Mouse (Mus musculus) hindbrain, embryonic 11.5 days (tissue): Measurements from ENCODE around the gene Camk1d. TPM values are rescaled to one million over a fixed set of nuclear protein-coding genes. Genes with fewer than 3 reads are reported as not detected.

ENCODE experiments used
- ATAC-seq: fragments of 200-750 bp; cut with Nextera tagmentation; 2 replicates; pipeline ENCODE4 v1.8.0; 2017; ENCODE audit warnings: mild to moderate bottlenecking, moderate TSS enrichment, moderate library complexity; ENCODE audit not compliant: low FRiP score
- DNase-seq: peaks from one replicate; pipeline ENCODE4 v3.0.0-alpha.2; 2015; ENCODE audit warnings: low spot score
- H3K27ac ChIP-seq: fragments of 300-500 bp; sonication (generic); 2 replicates; pipeline ENCODE4 v1.5.1; 2014; ENCODE audit warnings: mild to moderate bottlenecking, low read depth, low read length
- H3K27me3 ChIP-seq: fragments of 300-500 bp; sonication (generic); 2 replicates; pipeline ENCODE4 v1.6.1; 2014; ENCODE audit warnings: mild to moderate bottlenecking, low read length, moderate library complexity, mixed read lengths; ENCODE audit not compliant: control insufficient read depth, insufficient read depth
- H3K36me3 ChIP-seq: fragments of 300-500 bp; sonication (generic); 2 replicates; pipeline ENCODE4 v1.6.1; 2014; ENCODE audit warnings: mild to moderate bottlenecking, low read length, moderate library complexity, mixed read lengths; ENCODE audit not compliant: control insufficient read depth, insufficient read depth
- H3K4me1 ChIP-seq: fragments of 300-500 bp; sonication (generic); replicated peaks from 2 replicates; pipeline ENCODE4 v1.6.1; 2014; ENCODE audit warnings: low read length, mixed read lengths; ENCODE audit not compliant: control insufficient read depth, insufficient read depth
- H3K4me2 ChIP-seq: fragments of 300-500 bp; sonication (generic); replicated peaks from 2 replicates; pipeline ENCODE4 v1.6.1; 2014; ENCODE audit warnings: mild to moderate bottlenecking, low read depth, low read length
- H3K4me3 ChIP-seq: fragments of 300-500 bp; sonication (generic); 2 replicates; pipeline ENCODE4 v1.5.1; 2014; ENCODE audit warnings: low read depth, low read length
- H3K9ac ChIP-seq: fragments of 300-500 bp; sonication (generic); 2 replicates; pipeline ENCODE4 v1.6.1; 2014; ENCODE audit warnings: low read depth, low read length
- H3K9me3 ChIP-seq: fragments of 300-500 bp; sonication (generic); 2 replicates; pipeline ENCODE4 v1.6.1; 2016; ENCODE audit warnings: low read length; ENCODE audit not compliant: control insufficient read depth
- WGBS: fragments of 180-500 bp; shearing (Covaris S2); extraction: QIAGEN DNeasy Blood & Tissue Kit; methylation state at CpG from one replicate; pipeline ENCODE4 v1.1.7; 2014; 5-methylcytosine and 5-hydroxymethylcytosine counted together
- polyA plus RNA-seq: library from polyadenylated mRNA; unstranded; fragments of >200 nt; fragmentation: Nextera tagmentation; extraction: Ambion mirVana; gene quantifications from 2 replicates; pipeline ENCODE4 v1.2.1, GENCODE M21; 2014

The Camk1d gene
- polyA plus RNA-seq, 1 experiment from 2014 or later: 2.7 TPM

- Histone ChIP-seq H3K9me3 (no peaks in the 10 kb centered on the region), H3K4me3 (no peak overlapping the region), H3K27ac (peak overlapping the region; percentile 11), H3K4me2 (no peak overlapping the region), H3K27me3 (peaks cover 5% of the 10 kb centered on the region), H3K9ac (no peak overlapping the region), H3K4me1 (0 out of 2 replicates have a peak, but pooled peaks cover 3% of the 10 kb centered on the region), H3K36me3 (no peaks in the 10 kb centered on the region)
- WGBS: 64% methylated on average over 8 of the region's 8 CpGs
- ATAC-seq (no peak), DNase-seq (no peak)
These were observed 399.0 kb downstream of the Camk1d start for GRCm38 (mm10) chr2:5315291-5315828.

DNA sequence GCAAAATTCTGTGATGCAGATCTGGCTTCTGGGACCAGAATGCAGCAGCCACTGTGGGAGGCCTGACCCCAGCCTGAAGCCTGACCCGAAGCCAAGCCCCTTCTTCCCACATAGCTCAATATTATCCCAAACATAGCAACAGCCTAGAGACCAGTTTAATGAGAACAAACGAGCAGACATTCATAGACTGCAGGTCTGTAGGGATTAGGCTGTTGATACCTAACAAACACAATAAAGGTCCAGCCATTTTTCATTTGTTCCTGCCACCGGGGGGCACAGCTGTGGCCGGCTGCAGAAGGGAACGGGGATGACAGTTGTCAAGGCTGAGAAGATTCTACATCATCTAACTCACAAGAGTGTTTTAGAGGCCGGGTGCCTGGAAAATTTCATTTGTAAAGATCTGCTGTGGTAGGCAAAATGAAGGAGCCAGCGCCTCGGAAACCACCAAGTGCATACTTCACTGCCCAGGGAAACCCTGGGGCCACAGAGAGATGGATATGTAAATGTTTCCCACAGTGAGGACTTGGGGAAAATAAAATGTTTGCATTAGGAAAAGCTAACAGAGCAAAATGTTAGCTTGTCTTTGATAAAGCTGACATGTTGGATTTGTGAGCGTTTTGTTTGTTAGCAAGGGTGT is 399.7 kb downstream of the Camk1d start:
- Histone ChIP-seq H3K4me3 (no peak overlapping the region), H3K4me1 (0 out of 2 replicates have a peak, but pooled peaks cover 3% of the 10 kb centered on the region), H3K9me3 (no peaks in the 10 kb centered on the region), H3K4me2 (no peak overlapping the region), H3K27me3 (peaks cover 5% of the 10 kb centered on the region), H3K27ac (peak overlapping the region; percentile 11), H3K9ac (no peak overlapping the region), H3K36me3 (no peaks in the 10 kb centered on the region)
- 12% methylated on average over 9 of the region's 9 CpGs for WGBS
- ATAC-seq (peak; percentile 94), DNase-seq (peak; percentile 76)

- WGBS: 81% methylated on average over 3 of the region's 3 CpGs
- no peak overlapping the region for H3K4me3 ChIP-seq
- H3K4me1 ChIP-seq: no peaks in the 10 kb centered on the region
- ATAC-seq (no peak), DNase-seq (no peak)
- no peak overlapping the region for H3K9ac ChIP-seq
- no peaks in the 10 kb centered on the region for H3K9me3 ChIP-seq
- H3K4me2 ChIP-seq: no peak overlapping the region
- H3K36me3 ChIP-seq: no peaks in the 10 kb centered on the region
- H3K27ac ChIP-seq: 0 out of 2 replicates have a peak overlapping the region, but pooled peaks have one; percentile 6
- H3K27me3 ChIP-seq: no peaks in the 10 kb centered on the region
These were observed 409.2 kb downstream of the Camk1d start for GRCm38 (mm10) chr2:5305156-5305555.

DNA sequence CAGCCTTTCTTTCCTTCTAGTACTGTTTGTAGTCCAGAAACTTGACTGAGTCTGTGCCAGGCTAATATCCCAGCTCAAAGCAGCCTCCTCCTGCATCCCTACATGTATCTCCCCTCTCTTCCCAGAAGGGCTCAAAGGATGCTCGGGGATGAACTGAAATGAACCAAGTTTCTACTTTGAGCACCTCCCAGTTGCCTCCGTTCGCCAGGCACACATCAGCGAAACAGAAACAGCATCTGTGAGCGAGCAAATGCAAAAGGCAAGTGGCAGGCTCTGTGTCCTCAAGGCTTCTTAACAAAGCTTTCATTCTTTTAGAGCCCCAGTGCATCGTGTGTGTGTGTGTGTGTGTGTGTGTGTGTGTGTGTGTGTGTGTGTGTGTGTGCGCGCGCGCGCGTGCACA is 409.9 kb downstream of the Camk1d start:
- H3K9ac ChIP-seq: no peak overlapping the region
- H3K4me2 ChIP-seq: no peak overlapping the region
- H3K4me1 ChIP-seq: no peaks in the 10 kb centered on the region
- DNase-seq (no peak), ATAC-seq (no peak)
- no peaks in the 10 kb centered on the region for H3K27me3 ChIP-seq
- no peak overlapping the region for H3K4me3 ChIP-seq
- H3K27ac ChIP-seq: no peak overlapping the region
- H3K9me3 ChIP-seq: no peaks in the 10 kb centered on the region
- H3K36me3 ChIP-seq: no peaks in the 10 kb centered on the region
- 84% methylated on average over 12 of the region's 12 CpGs for WGBS

DNA sequence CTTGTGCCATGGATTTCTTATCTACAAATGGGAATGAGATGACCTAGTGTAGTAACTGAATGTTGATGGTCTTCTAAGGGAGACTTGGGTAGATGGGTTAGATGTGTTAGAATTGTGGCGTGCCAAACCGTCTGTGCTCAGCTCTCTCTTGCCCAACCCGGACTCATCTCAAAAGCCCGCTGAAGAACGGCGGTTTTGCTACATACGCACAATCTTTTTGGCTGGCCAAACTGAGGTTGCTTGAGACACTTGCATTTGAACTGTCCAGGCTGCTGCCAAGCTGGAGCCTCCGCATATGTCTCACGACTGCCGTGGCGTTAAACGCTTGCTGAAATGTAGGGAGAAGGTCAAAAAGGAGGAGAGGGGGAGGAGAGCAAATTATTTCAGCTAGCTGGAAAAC is 413.0 kb downstream of the Camk1d start:
- WGBS: 93% methylated on average over 12 of the region's 12 CpGs

GRCm38 (mm10) chr2:5298071-5298470 is 416.2 kb downstream of the Camk1d start:
- H3K4me1 ChIP-seq: no peaks in the 10 kb centered on the region
- H3K36me3 ChIP-seq: no peaks in the 10 kb centered on the region
- no peak overlapping the region for H3K4me2 ChIP-seq
- WGBS: 90% methylated on average over 10 of the region's 10 CpGs
- H3K27me3 ChIP-seq: no peaks in the 10 kb centered on the region
- no peak overlapping the region for H3K9ac ChIP-seq
- no peaks in the 10 kb centered on the region for H3K9me3 ChIP-seq
- no peak for DNase-seq
- H3K27ac ChIP-seq: no peak overlapping the region
- no peak for ATAC-seq
- no peak overlapping the region for H3K4me3 ChIP-seq

More for the DNA sequence above, 413.0 kb downstream of the Camk1d start:
- Histone ChIP-seq H3K36me3 (no peaks in the 10 kb centered on the region), H3K9ac (no peak overlapping the region), H3K27me3 (no peaks in the 10 kb centered on the region), H3K4me1 (no peaks in the 10 kb centered on the region), H3K4me2 (no peak overlapping the region), H3K27ac (no peak overlapping the region), H3K4me3 (no peak overlapping the region), H3K9me3 (no peaks in the 10 kb centered on the region)
- ATAC-seq (no peak), DNase-seq (no peak)

DNA sequence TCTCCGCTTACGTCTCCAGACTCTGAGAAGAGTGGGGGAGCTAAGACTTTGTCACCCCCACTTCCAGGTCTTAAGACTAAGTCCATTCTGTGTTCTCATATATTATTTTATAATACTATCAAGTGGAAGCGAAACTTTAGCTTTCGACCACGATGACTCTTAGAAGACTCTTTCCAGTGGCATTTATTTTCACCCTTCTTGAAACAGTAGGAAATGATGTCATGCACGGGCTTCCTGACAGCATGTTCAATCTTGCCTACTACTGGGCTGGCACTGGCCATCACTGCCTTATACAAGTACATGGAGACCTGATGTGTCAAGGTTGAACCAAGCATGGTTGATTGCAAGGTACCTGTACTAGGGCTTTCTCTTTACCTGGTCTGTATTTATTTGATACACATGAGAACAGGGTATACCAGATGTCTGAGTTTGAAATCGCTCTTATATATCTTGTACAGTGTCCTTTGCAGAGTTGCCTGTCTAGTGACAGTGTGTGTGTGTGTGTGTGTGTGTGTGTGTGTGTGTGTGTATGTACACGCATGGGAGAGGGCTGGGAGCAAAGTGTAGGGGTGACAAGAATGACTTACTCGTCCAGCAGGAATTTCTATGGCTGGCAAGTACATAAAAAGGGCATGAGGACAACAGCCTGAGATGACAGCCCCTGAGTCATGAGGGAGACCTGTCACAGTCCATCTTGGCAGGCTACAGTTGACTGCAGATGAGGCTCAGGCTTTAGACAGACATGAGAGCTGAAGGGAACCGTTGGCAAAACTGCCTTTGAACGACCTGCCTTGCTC is 417.4 kb downstream of the Camk1d start:
- Histone ChIP-seq H3K27ac (no peak overlapping the region), H3K4me2 (no peak overlapping the region), H3K9ac (no peak overlapping the region), H3K4me1 (no peaks in the 10 kb centered on the region), H3K9me3 (no peaks in the 10 kb centered on the region), H3K36me3 (no peaks in the 10 kb centered on the region), H3K27me3 (no peaks in the 10 kb centered on the region), H3K4me3 (no peak overlapping the region)
- 92% methylated on average over 11 of the region's 11 CpGs for WGBS
- DNase-seq (no peak), ATAC-seq (no peak)

- H3K4me1 ChIP-seq: no peaks in the 10 kb centered on the region
- H3K27me3 ChIP-seq: no peaks in the 10 kb centered on the region
- DNase-seq (no peak), ATAC-seq (no peak)
- H3K27ac ChIP-seq: no peak overlapping the region
- H3K9me3 ChIP-seq: no peaks in the 10 kb centered on the region
- H3K36me3 ChIP-seq: no peaks in the 10 kb centered on the region
- no peak overlapping the region for H3K4me3 ChIP-seq
- H3K4me2 ChIP-seq: no peak overlapping the region
- no peak overlapping the region for H3K9ac ChIP-seq
These were observed 419.2 kb downstream of the Camk1d start for GRCm38 (mm10) chr2:5295098-5295497.
